Mouse (Mus musculus) CH12.LX (cell line): ENCODE data around the gene Kdm7a. TPM values are rescaled to one million over a fixed set of nuclear protein-coding genes. Genes with fewer than 3 reads are reported as not detected.

Experiments
- DNase-seq: peaks from one replicate; pipeline ENCODE4 v3.0.0-alpha.2; 2013; ENCODE audit errors: extremely low read depth
- H3K27ac ChIP-seq: 2 replicates; pipeline ENCODE4 v1.5.1; 2012; ENCODE audit warnings: low read depth, mild to moderate bottlenecking, control low read depth, moderate library complexity; ENCODE audit not compliant: insufficient read depth
- H3K27me3 ChIP-seq: replicated peaks from 2 replicates; pipeline ENCODE3; 2012; ENCODE audit warnings: inconsistent platforms
- H3K36me3 ChIP-seq, 2 experiments: replicated peaks in 1 of 2; 2 replicates each; pipeline versions ENCODE3 to v1.6.1; 2012; ENCODE audit warnings: inconsistent platforms in 1 of 2, low read length in 1 of 2, mild to moderate bottlenecking in 1 of 2, mixed read lengths in 1 of 2, moderate library complexity in 1 of 2; ENCODE audit not compliant: control insufficient read depth in 1 of 2, insufficient read depth in 1 of 2
- H3K4me1 ChIP-seq, 2 experiments: 2 replicates each; pipeline ENCODE4 v1.6.1; 2012; ENCODE audit warnings: inconsistent platforms in 1 of 2, moderate library complexity in 1 of 2; ENCODE audit not compliant: insufficient read depth in 2 of 2, control insufficient read depth in 1 of 2
- H3K4me2 ChIP-seq: 2 replicates; pipeline ENCODE4 v1.6.1; 2012; ENCODE audit warnings: low read depth, mild to moderate bottlenecking, control low read depth; ENCODE audit not compliant: poor library complexity, insufficient read depth, severe bottlenecking
- H3K4me3 ChIP-seq, 3 experiments: fragments of 150-350 bp in 1 of 3; sonication (generic) in 1 of 3; replicated peaks in 1 of 3; 2 replicates each; pipeline versions ENCODE3 to v1.5.1; 2011 to 2012; ENCODE audit warnings: low read depth in 2 of 3, low read length in 2 of 3, mild to moderate bottlenecking in 2 of 3, moderate library complexity in 2 of 3, control low read depth in 1 of 3, improper control_type of control experiment in 1 of 3, inconsistent platforms in 1 of 3, mixed read lengths in 1 of 3; ENCODE audit not compliant: poor library complexity in 1 of 3
- H3K79me2 ChIP-seq: replicated peaks from 2 replicates; pipeline ENCODE4 v1.6.1; 2012; ENCODE audit warnings: mild to moderate bottlenecking, moderate library complexity; ENCODE audit not compliant: control insufficient read depth, poor library complexity, insufficient read depth, severe bottlenecking; ENCODE audit errors: extremely low read depth
- H3K9ac ChIP-seq: 2 replicates; pipeline ENCODE4 v1.6.1; 2012; ENCODE audit warnings: low read depth, mild to moderate bottlenecking, control low read depth, moderate library complexity; ENCODE audit not compliant: insufficient read depth
- H3K9me3 ChIP-seq: replicated peaks from 2 replicates; pipeline ENCODE3; 2012; ENCODE audit warnings: low read length, inconsistent platforms, mixed read lengths
- CTCF ChIP-seq, 2 experiments: IDR thresholded peaks in 1 of 2; conservative IDR thresholded peaks in 1 of 2; 2 replicates each; pipeline ENCODE4 v1.5.1; 2011 to 2012; ENCODE audit warnings: low read depth in 2 of 2, low read length in 2 of 2, improper control_type of control experiment in 1 of 2, inconsistent platforms in 1 of 2, mild to moderate bottlenecking in 1 of 2, moderate library complexity in 1 of 2
- ELF1 ChIP-seq: IDR thresholded peaks from 2 replicates; pipeline ENCODE4 v1.6.1; 2014; ENCODE audit warnings: low read depth, mild to moderate bottlenecking, inconsistent platforms, low read length, improper control_type of control experiment
- EP300 ChIP-seq: IDR thresholded peaks from 2 replicates; pipeline ENCODE4 v1.6.1; 2011; ENCODE audit warnings: low read length, improper control_type of control experiment
- ETS1 ChIP-seq: conservative IDR thresholded peaks from 2 replicates; pipeline ENCODE4 v1.6.1; 2012; ENCODE audit warnings: low read depth, mild to moderate bottlenecking, inconsistent platforms, low read length, improper control_type of control experiment, moderate library complexity
- GABPA ChIP-seq: IDR thresholded peaks from 2 replicates; pipeline ENCODE4 v1.6.1; 2012; ENCODE audit warnings: low read depth, low read length, improper control_type of control experiment, inconsistent platforms; ENCODE audit not compliant: insufficient replicate concordance
- IRF4 ChIP-seq: IDR thresholded peaks from 2 replicates; pipeline ENCODE4 v1.6.1; 2014; ENCODE audit warnings: low read depth, mild to moderate bottlenecking, inconsistent platforms, low read length, improper control_type of control experiment
- JUN ChIP-seq: IDR thresholded peaks from 2 replicates; pipeline ENCODE4 v1.6.1; 2011; ENCODE audit warnings: low read depth, mild to moderate bottlenecking, low read length, improper control_type of control experiment, moderate library complexity; ENCODE audit not compliant: insufficient read depth
- KAT2A ChIP-seq: IDR thresholded peaks from 2 replicates; pipeline ENCODE4 v1.6.1; 2012; ENCODE audit warnings: low read length, improper control_type of control experiment, inconsistent platforms; ENCODE audit not compliant: insufficient replicate concordance
- MAX ChIP-seq: IDR thresholded peaks from 2 replicates; pipeline ENCODE4 v1.6.1; 2011; ENCODE audit warnings: low read length, improper control_type of control experiment
- MXI1 ChIP-seq: IDR thresholded peaks from 2 replicates; pipeline ENCODE4 v1.6.1; 2011; ENCODE audit warnings: mild to moderate bottlenecking, low read depth, low read length, improper control_type of control experiment
- MYC ChIP-seq: IDR thresholded peaks from 2 replicates; pipeline ENCODE4 v1.6.1; 2011; ENCODE audit warnings: low read depth, mild to moderate bottlenecking, improper control_type of control experiment, low read length
- NRF1 ChIP-seq: IDR thresholded peaks from 2 replicates; pipeline ENCODE4 v1.6.1; 2014; ENCODE audit warnings: low read depth, mild to moderate bottlenecking, inconsistent platforms, low read length, improper control_type of control experiment, moderate library complexity
- POLR2A ChIP-seq: IDR thresholded peaks from 2 replicates; pipeline ENCODE4 v1.6.1; 2011; ENCODE audit warnings: low read depth, mild to moderate bottlenecking, improper control_type of control experiment, low read length
- SIN3A ChIP-seq: IDR thresholded peaks from 2 replicates; pipeline ENCODE4 v1.6.1; 2012; ENCODE audit warnings: low read length, improper control_type of control experiment, inconsistent platforms
- SMC3 ChIP-seq: IDR thresholded peaks from 2 replicates; pipeline ENCODE4 v1.6.1; 2011; ENCODE audit warnings: low read depth, low read length, improper control_type of control experiment
- TBP ChIP-seq: conservative IDR thresholded peaks from 2 replicates; pipeline ENCODE4 v1.6.1; 2011; ENCODE audit warnings: low read depth, low read length, improper control_type of control experiment
- UBTF ChIP-seq: IDR thresholded peaks from 2 replicates; pipeline ENCODE4 v1.6.1; 2012; ENCODE audit warnings: low read depth, mild to moderate bottlenecking, inconsistent platforms, low read length, improper control_type of control experiment, moderate library complexity
- USF1 ChIP-seq: IDR thresholded peaks from 2 replicates; pipeline ENCODE4 v1.6.1; 2014; ENCODE audit warnings: low read depth, mild to moderate bottlenecking, inconsistent platforms, low read length, improper control_type of control experiment
- ZMIZ1 ChIP-seq: IDR thresholded peaks from 2 replicates; pipeline ENCODE4 v1.6.1; 2012; ENCODE audit warnings: low read depth, mild to moderate bottlenecking, inconsistent platforms, low read length, improper control_type of control experiment
- ZNF384 ChIP-seq: IDR thresholded peaks from 2 replicates; pipeline ENCODE4 v1.6.1; 2012; ENCODE audit warnings: low read depth, low read length, improper control_type of control experiment, inconsistent platforms
- dilution Hi-C: fragments of 300-500 bp; cut with MboI; formaldehyde crosslinking; loops from 2 replicates; pipeline ENCODE4 v1.14.3; 2020; ENCODE audit warnings: low sequenced_read_pairs; ENCODE audit not compliant: extremely low pct_unique_long_range_greater_than_20kb, extremely low pct_ligation_motif_present
- in situ Hi-C: fragments of 300-500 bp; cut with MboI; formaldehyde crosslinking; loops from 3 replicates; pipeline ENCODE4 v1.14.3; 2019; ENCODE audit warnings: low sequenced_read_pairs, low pct_ligation_motif_present, low pct_unique_long_range_greater_than_20kb, mixed read lengths
- polyA plus RNA-seq: library from polyadenylated mRNA; unstranded; fragments of >175 nt; gene quantifications from 2 replicates; pipeline ENCODE4 v1.2.1, GENCODE M21; 2012; ENCODE audit warnings: low read depth; ENCODE audit not compliant: insufficient read length
- total RNA-seq, 2 experiments: library from RNA; depleted of rRNA; stranded (reverse); fragments of 300-350 nt in 1 of 2; fragments of >200 nt in 1 of 2; gene quantifications; 2 replicates each; pipeline ENCODE4 v1.2.3; 2012 to 2014

Kdm7a gene
- total and polyA plus RNA-seq, 3 experiments, result 1.6 to 2.1 (median 1.7) TPM

- dilution Hi-C loops, result no loop called here
- H3K27me3 ChIP-seq, result no peaks in the 10 kb centered on the region
- TF ChIP-seq ZMIZ1 (no peak), CTCF (conservative IDR thresholded peaks at IDR 0.05 in 1 of 2, IDR thresholded peaks at IDR 0.05 in 1 of 2; ENCODE audit: low read depth in 2 of 2, low read length in 2 of 2) (no peak), POLR2A (no peak), IRF4 (no peak), ZNF384 (no peak), ETS1 (no peak), SMC3 (no peak), EP300 (no peak), UBTF (no peak), USF1 (no peak), ELF1 (no peak), MYC (no peak), TBP (no peak), KAT2A (no peak), MAX (no peak), JUN (no peak), NRF1 (no peak), MXI1 (no peak), GABPA (no peak)
Measured at GRCm38 (mm10) chr6:39208181-39208580, 1.6 kb upstream of the Kdm7a start.

DNA sequence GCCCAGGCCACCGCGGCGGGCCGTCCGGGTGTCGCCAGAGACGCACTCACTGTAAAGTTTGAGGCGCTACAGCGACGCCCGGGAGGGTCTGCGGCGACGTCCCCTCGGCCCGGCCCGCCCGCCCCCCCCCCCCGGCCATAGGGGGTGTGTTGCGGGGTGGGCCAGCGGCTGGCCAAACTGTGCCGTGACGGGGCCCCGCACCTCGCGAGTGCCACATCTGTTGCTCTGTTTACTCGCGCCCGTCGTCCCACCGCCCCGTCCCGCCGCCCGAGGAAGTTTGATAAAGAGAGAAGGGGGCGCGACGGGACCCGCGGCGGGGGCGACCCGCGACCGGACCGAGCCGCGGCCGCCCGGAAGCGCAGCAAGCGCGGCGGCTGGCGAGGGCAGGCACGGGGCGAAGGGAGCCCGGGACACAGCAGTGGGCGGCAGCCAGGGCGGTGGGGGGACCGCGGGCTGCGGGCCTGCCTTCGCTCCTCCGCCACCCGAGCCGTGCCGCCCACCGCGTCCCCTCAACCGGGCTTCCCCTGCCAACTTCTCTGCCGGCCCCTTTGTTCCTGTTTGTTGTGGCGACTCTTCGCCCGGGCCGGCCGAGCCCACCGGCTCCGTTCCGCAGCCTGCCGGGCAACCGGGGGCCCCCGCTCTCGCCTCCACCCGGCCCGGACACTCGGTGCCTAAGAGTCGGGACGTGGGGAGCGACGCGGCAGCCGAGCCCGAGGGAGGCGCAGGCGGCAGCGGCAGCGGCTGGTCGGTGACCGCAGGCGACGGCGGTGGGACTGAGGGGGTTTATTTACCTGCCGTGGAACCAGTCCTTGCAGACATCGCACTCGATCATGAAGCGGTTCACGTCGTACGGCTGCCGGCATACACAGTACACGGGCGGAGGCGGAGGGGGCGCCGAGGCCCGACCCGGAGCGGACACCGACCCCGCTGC is 674 bp downstream of the Kdm7a start:
- Histone ChIP-seq H3K9me3 (no peaks in the 10 kb centered on the region), H3K4me3 (peak overlapping the region; percentile 81 to 98 (median 87)), H3K9ac (peak overlapping the region; percentile 88), H3K27me3 (no peaks in the 10 kb centered on the region), H3K36me3 (no peaks in the 10 kb centered on the region), H3K4me1 (0 out of 4 replicates have a peak, but pooled peaks cover 0 to 9% of the 10 kb centered on the region in 2 experiments), H3K79me2 (no peaks in the 10 kb centered on the region; the same call in 1 of the 2 replicates), H3K4me2 (peak overlapping the region; percentile 34)
- in situ Hi-C loops, result no loop called here
- dilution Hi-C loops, result no loop called here
- DNase-seq, result no peak
- TF ChIP-seq IRF4, result no peak
- TF ChIP-seq UBTF, result peak; percentile 83; the same call in 1 of the 2 replicates
- TF ChIP-seq SIN3A, result peak; percentile 44; the same call in 1 of the 2 replicates
- TF ChIP-seq, all 38 proteins: peak for 2
- H3K27ac ChIP-seq, result peak overlapping the region; percentile 78

More at GRCm38 (mm10) chr6:39208181-39208580, 1.6 kb upstream of the Kdm7a start:
- H3K4me1 ChIP-seq, result peaks cover 0 to 12% of the 10 kb centered on the region in 2 experiments; a peak in 1 of 4 replicates
- no peak overlapping the region for H3K9ac ChIP-seq
- no peaks in the 10 kb centered on the region for H3K36me3 ChIP-seq
- no peak overlapping the region for H3K4me3 ChIP-seq
- in situ Hi-C loops, result no loop called here
- no peaks in the 10 kb centered on the region for H3K9me3 ChIP-seq
- DNase-seq, result no peak
- no peak overlapping the region for H3K4me2 ChIP-seq
- no peak overlapping the region for H3K27ac ChIP-seq
- H3K79me2 ChIP-seq, result no peaks in the 10 kb centered on the region; the same call in 1 of the 2 replicates
